Mouse (Mus musculus): ENCODE data around the gene Angpt4.

- TF ChIP-seq CTCF (IDR thresholded peaks at IDR 0.05; ENCODE audit: extremely low read depth, insufficient read depth, low read length) (no peak), POLR2A (IDR thresholded peaks at IDR 0.05; ENCODE audit: extremely low read depth, insufficient read depth, low read length) (no peak)
Measured at GRCm38 (mm10) chr2:151988978-151989377, 78.0 kb downstream of the Angpt4 start.
